Mouse (Mus musculus) lung, embryonic 16.5 days (tissue): ENCODE measurements at regions not wholly inside any gene's neighbourhood (a gene's known extent, or its start where the extent isn't known, plus 50 kb on each side); places are given as distances from the start of the nearest gene placed in this dataset.

ENCODE experiments used
- ATAC-seq: fragments of 200-750 bp; cut with Nextera tagmentation; 2 replicates; pipeline ENCODE4 v1.8.0; 2017; ENCODE audit warnings: low read depth, mild to moderate bottlenecking, moderate library complexity
- H3K27ac ChIP-seq: fragments of 300-500 bp; sonication (generic); 2 replicates; pipeline ENCODE4 v1.5.1; 2014; ENCODE audit warnings: mild to moderate bottlenecking, control low read depth, low read length
- H3K27me3 ChIP-seq: fragments of 300-500 bp; sonication (generic); 2 replicates; pipeline ENCODE4 v1.6.1; 2014; ENCODE audit warnings: low read depth, low read length, mixed read lengths; ENCODE audit not compliant: control insufficient read depth, insufficient read depth
- H3K36me3 ChIP-seq: fragments of 300-500 bp; sonication (generic); 2 replicates; pipeline ENCODE4 v1.6.1; 2014; ENCODE audit warnings: low read length; ENCODE audit not compliant: control insufficient read depth, insufficient read depth
- H3K4me1 ChIP-seq: fragments of 300-500 bp; sonication (generic); replicated peaks from 2 replicates; pipeline ENCODE4 v1.6.1; 2014; ENCODE audit warnings: low read length, mixed read lengths; ENCODE audit not compliant: control insufficient read depth, insufficient read depth
- H3K4me2 ChIP-seq: fragments of 300-500 bp; sonication (generic); 2 replicates; pipeline ENCODE4 v1.6.1; 2014; ENCODE audit warnings: low read depth, low read length, control low read depth
- H3K4me3 ChIP-seq: fragments of 300-500 bp; sonication (generic); 2 replicates; pipeline ENCODE4 v1.5.1; 2014; ENCODE audit warnings: mild to moderate bottlenecking, low read length, control low read depth
- H3K9ac ChIP-seq: fragments of 300-500 bp; sonication (generic); 2 replicates; pipeline ENCODE4 v1.6.1; 2014; ENCODE audit warnings: low read length, control low read depth
- H3K9me3 ChIP-seq: fragments of 300-500 bp; sonication (generic); 2 replicates; pipeline ENCODE4 v1.6.1; 2016; ENCODE audit warnings: low read length; ENCODE audit not compliant: control insufficient read depth
- WGBS: fragments of 180-500 bp; shearing (Covaris S2); extraction: QIAGEN DNeasy Blood & Tissue Kit; methylation state at CpG from one replicate; pipeline ENCODE4 v1.1.7; 2014; 5-methylcytosine and 5-hydroxymethylcytosine counted together

- Histone ChIP-seq H3K9ac (no peak overlapping the region), H3K4me3 (no peak overlapping the region), H3K4me1 (peaks cover 13% of the 10 kb centered on the region), H3K4me2 (no peak overlapping the region), H3K36me3 (no peaks in the 10 kb centered on the region), H3K9me3 (no peaks in the 10 kb centered on the region), H3K27ac (no peak overlapping the region), H3K27me3 (no peaks in the 10 kb centered on the region)
- WGBS, result 28% methylated on average over 3 of the region's 3 CpGs
- no peak for ATAC-seq
Measured at GRCm38 (mm10) chr9:75955082-75955481, 59.6 kb upstream of the Hmgcll1 start.

GRCm38 (mm10) chr9:75956370-75956769, 58.3 kb upstream of the Hmgcll1 start:
- Histone ChIP-seq H3K9me3 (no peaks in the 10 kb centered on the region), H3K4me1 (peaks cover 13% of the 10 kb centered on the region), H3K9ac (no peak overlapping the region), H3K36me3 (no peaks in the 10 kb centered on the region), H3K27ac (no peak overlapping the region), H3K4me3 (no peak overlapping the region), H3K4me2 (no peak overlapping the region), H3K27me3 (no peaks in the 10 kb centered on the region)
- no peak for ATAC-seq

- 57% methylated on average over 5 of the region's 5 CpGs for whole genome bisulfite sequencing
- Histone ChIP-seq H3K4me3 (no peak overlapping the region), H3K9me3 (no peaks in the 10 kb centered on the region), H3K4me1 (peaks cover 11% of the 10 kb centered on the region), H3K27ac (peak overlapping the region; percentile 70), H3K36me3 (no peaks in the 10 kb centered on the region), H3K4me2 (no peak overlapping the region), H3K27me3 (no peaks in the 10 kb centered on the region), H3K9ac (no peak overlapping the region)
- peak; percentile 77 for ATAC-seq
Measured at GRCm38 (mm10) chr9:75958720-75959339, 55.8 kb upstream of the Hmgcll1 start.

- ATAC-seq, result peak; percentile 87
- H3K4me3 ChIP-seq, result no peak overlapping the region
- H3K27ac ChIP-seq, result peak overlapping the region; percentile 10
- 16% methylated on average over 3 of the region's 3 CpGs for WGBS
- no peaks in the 10 kb centered on the region for H3K9me3 ChIP-seq
- H3K36me3 ChIP-seq, result no peaks in the 10 kb centered on the region
- no peak overlapping the region for H3K9ac ChIP-seq
- H3K4me2 ChIP-seq, result no peak overlapping the region
- no peaks in the 10 kb centered on the region for H3K27me3 ChIP-seq
- H3K4me1 ChIP-seq, result peaks cover 11% of the 10 kb centered on the region
Measured at GRCm38 (mm10) chr9:75959775-75960174, 54.9 kb upstream of the Hmgcll1 start.

GRCm38 (mm10) chr9:75960587-75961349, 53.9 kb upstream of the Hmgcll1 start:
- no peaks in the 10 kb centered on the region for H3K36me3 ChIP-seq
- H3K27me3 ChIP-seq, result no peaks in the 10 kb centered on the region
- no peaks in the 10 kb centered on the region for H3K9me3 ChIP-seq
- H3K4me2 ChIP-seq, result no peak overlapping the region
- WGBS, result 41% methylated on average over 8 of the region's 8 CpGs
- no peak overlapping the region for H3K4me3 ChIP-seq
- H3K9ac ChIP-seq, result no peak overlapping the region
- H3K4me1 ChIP-seq, result peaks cover 11% of the 10 kb centered on the region
- peak overlapping the region; percentile 71 for H3K27ac ChIP-seq
- ATAC-seq, result no peak
